Mouse (Mus musculus): Measurements from ENCODE around the gene Wfdc11. TPM values are rescaled to one million over a fixed set of nuclear protein-coding genes. Genes with fewer than 3 reads are reported as not detected.
"Not testable (repeated sequence)": the region's sequence is repeated elsewhere in the genome, so short reads cannot be mapped to it uniquely, and the experiment has no call there.

Gene Wfdc11
- total RNA-seq (2012; rRNA removed): not detected in 2 replicates

DNA sequence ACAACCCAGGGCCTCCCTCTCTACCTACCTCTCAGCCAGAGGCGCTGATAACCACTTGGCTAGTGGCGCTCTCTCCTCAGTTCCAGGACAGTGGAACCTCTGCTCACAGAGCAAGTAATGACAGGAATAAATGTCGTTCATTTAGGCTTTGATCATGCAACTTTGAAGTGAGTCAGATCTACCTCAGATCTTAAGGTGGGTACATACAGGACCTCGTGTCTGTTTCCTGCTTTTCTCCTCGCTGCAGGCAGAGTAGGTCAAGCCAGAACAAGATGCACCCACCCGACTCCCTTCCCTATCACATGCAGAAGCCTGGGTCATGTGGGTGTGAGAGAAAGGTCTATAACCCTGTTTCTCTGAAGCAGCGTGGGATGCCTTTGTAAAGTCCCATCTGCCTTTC, at the start of gene Wfdc11:
Gene Wfdc11, minus strand, starts transcription at position 101 of the 400 bp plus-strand sequence.
- in situ Hi-C loops (cut with MboI; ENCODE audit: low sequenced_read_pairs in 2 of 2, unreplicated experiment in 2 of 2): no loop called here
- no peak within 1 kb of the TSS for H3K4me3 ChIP-seq (ENCODE audit: insufficient read depth in 1 of 2, low read depth in 1 of 2, low read length in 2 of 2, poor library complexity in 1 of 2, severe bottlenecking in 1 of 2)
- DNase-seq (ENCODE audit: low read depth, low spot score): no peak
- no peak for TF ChIP-seq MAFK (IDR thresholded peaks at IDR 0.05; ENCODE audit: insufficient read depth, low read depth, low read length)
- TF ChIP-seq ZC3H11A (IDR thresholded peaks at IDR 0.05; ENCODE audit: borderline replicate concordance, low read depth, low read length): no peak
- TF ChIP-seq CHD2 (IDR thresholded peaks at IDR 0.05; ENCODE audit: low read depth, low read length): no peak
- no peaks in the 10 kb centered on the region for H3K9me3 ChIP-seq (ENCODE audit: control insufficient read depth, insufficient read depth, low read depth, low read length)
- H3K9ac ChIP-seq (ENCODE audit: insufficient read depth, low read depth, low read length, poor library complexity, severe bottlenecking): no peak within 1 kb of the TSS
- no peaks in the 10 kb centered on the region for H3K4me1 ChIP-seq (ENCODE audit: control insufficient read depth in 2 of 2, insufficient read depth in 2 of 2, low read length in 2 of 2, poor library complexity in 1 of 2)
- no peak within 1 kb of the TSS for H3K27ac ChIP-seq (ENCODE audit: insufficient read depth, low read depth, low read length, poor library complexity, severe bottlenecking)
- no peaks in the 10 kb centered on the region for H3K36me3 ChIP-seq (ENCODE audit: control insufficient read depth, insufficient read depth, low read length, poor library complexity, severe bottlenecking)

- in situ Hi-C loops (cut with MboI; ENCODE audit: low sequenced_read_pairs in 2 of 2, unreplicated experiment in 2 of 2): loop anchor here in 1 of 2 experiments (10.0 kb wide), 1 partner anchor 128 kb away; the partner anchor contains the start of gene Eppin
- no peaks in the 10 kb centered on the region for H3K4me1 ChIP-seq (ENCODE audit: control insufficient read depth in 2 of 2, insufficient read depth in 2 of 2, low read length in 2 of 2, poor library complexity in 1 of 2)
Measured at GRCm38 (mm10) chr2:164723276-164723675, 49.4 kb upstream of the Wfdc11 start.

GRCm38 (mm10) chr2:164716194-164716786, 42.4 kb upstream of the Wfdc11 start:
- H3K9me3 ChIP-seq (ENCODE audit: control insufficient read depth, insufficient read depth, low read depth, low read length); H3K4me1 ChIP-seq (ENCODE audit: control insufficient read depth in 2 of 2, insufficient read depth in 2 of 2, low read length in 2 of 2, poor library complexity in 1 of 2); H3K4me3 ChIP-seq (ENCODE audit: insufficient read depth in 1 of 2, low read depth in 1 of 2, low read length in 2 of 2, poor library complexity in 1 of 2, severe bottlenecking in 1 of 2); DNase-seq (ENCODE audit: low read depth, low spot score); in situ Hi-C loops (cut with MboI; ENCODE audit: low sequenced_read_pairs in 2 of 2, unreplicated experiment in 2 of 2); H3K36me3 ChIP-seq (ENCODE audit: control insufficient read depth, insufficient read depth, low read length, poor library complexity, severe bottlenecking); H3K27ac ChIP-seq (ENCODE audit: insufficient read depth, low read depth, low read length, poor library complexity, severe bottlenecking); H3K9ac ChIP-seq (ENCODE audit: insufficient read depth, low read depth, low read length, poor library complexity, severe bottlenecking): not testable (repeated sequence)

More at GRCm38 (mm10) chr2:164723276-164723675, 49.4 kb upstream of the Wfdc11 start:
- Histone ChIP-seq H3K27ac (ENCODE audit: insufficient read depth, low read depth, low read length, poor library complexity, severe bottlenecking) (no peak overlapping the region), H3K4me3 (ENCODE audit: insufficient read depth in 1 of 2, low read depth in 1 of 2, low read length in 2 of 2, poor library complexity in 1 of 2, severe bottlenecking in 1 of 2) (no peak overlapping the region), H3K9ac (ENCODE audit: insufficient read depth, low read depth, low read length, poor library complexity, severe bottlenecking) (no peak overlapping the region), H3K9me3 (ENCODE audit: control insufficient read depth, insufficient read depth, low read depth, low read length) (no peaks in the 10 kb centered on the region), H3K36me3 (ENCODE audit: control insufficient read depth, insufficient read depth, low read length, poor library complexity, severe bottlenecking) (no peaks in the 10 kb centered on the region)
- TF ChIP-seq MAFK (IDR thresholded peaks at IDR 0.05; ENCODE audit: insufficient read depth, low read depth, low read length) (no peak), HCFC1 (IDR thresholded peaks at IDR 0.05; ENCODE audit: borderline replicate concordance, insufficient read depth, low read length) (no peak), ZNF384 (IDR thresholded peaks at IDR 0.05; ENCODE audit: low read depth, low read length) (no peak), ZC3H11A (IDR thresholded peaks at IDR 0.05; ENCODE audit: borderline replicate concordance, low read depth, low read length) (no peak), CHD2 (IDR thresholded peaks at IDR 0.05; ENCODE audit: low read depth, low read length) (no peak)
- no peak for DNase-seq (ENCODE audit: low read depth, low spot score)

DNA sequence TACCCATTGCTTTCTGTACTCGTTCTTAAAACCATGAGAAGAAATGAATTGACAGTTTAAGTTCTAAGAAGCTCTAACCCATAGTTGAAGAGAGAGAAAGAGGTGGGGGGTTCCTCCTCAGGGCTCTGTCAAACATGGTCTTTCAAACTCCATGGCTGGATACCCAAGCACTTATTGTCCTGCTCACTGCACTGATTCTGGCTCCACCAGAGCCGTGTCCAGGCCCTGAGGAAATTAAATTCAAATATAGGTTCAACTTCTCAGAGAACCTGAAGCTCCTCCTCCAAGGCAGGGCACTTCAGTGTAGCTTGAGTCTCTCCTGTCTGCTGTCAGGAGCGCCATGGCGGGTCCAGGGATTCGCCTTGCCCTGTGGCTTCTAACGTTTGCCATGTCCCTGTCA, 41.1 kb upstream of the Wfdc11 start, which contains the start of gene Spint5:
Gene Spint5, plus strand, starts transcription at position 301 of the 400 bp plus-strand sequence.
- Histone ChIP-seq H3K27ac (ENCODE audit: insufficient read depth, low read depth, low read length, poor library complexity, severe bottlenecking) (no peak within 1 kb of the TSS), H3K9me3 (ENCODE audit: control insufficient read depth, insufficient read depth, low read depth, low read length) (no peaks in the 10 kb centered on the region), H3K4me3 (ENCODE audit: insufficient read depth in 1 of 2, low read depth in 1 of 2, low read length in 2 of 2, poor library complexity in 1 of 2, severe bottlenecking in 1 of 2) (no peak within 1 kb of the TSS), H3K9ac (ENCODE audit: insufficient read depth, low read depth, low read length, poor library complexity, severe bottlenecking) (no peak within 1 kb of the TSS), H3K36me3 (ENCODE audit: control insufficient read depth, insufficient read depth, low read length, poor library complexity, severe bottlenecking) (no peaks in the 10 kb centered on the region), H3K4me1 (ENCODE audit: control insufficient read depth in 2 of 2, insufficient read depth in 2 of 2, low read length in 2 of 2, poor library complexity in 1 of 2) (no peaks in the 10 kb centered on the region)
- in situ Hi-C loops (cut with MboI; ENCODE audit: low sequenced_read_pairs in 2 of 2, unreplicated experiment in 2 of 2): no loop called here
- TF ChIP-seq ZNF384 (IDR thresholded peaks at IDR 0.05; ENCODE audit: low read depth, low read length) (no peak), ZC3H11A (IDR thresholded peaks at IDR 0.05; ENCODE audit: borderline replicate concordance, low read depth, low read length) (no peak), MAFK (IDR thresholded peaks at IDR 0.05; ENCODE audit: insufficient read depth, low read depth, low read length) (no peak), CHD2 (IDR thresholded peaks at IDR 0.05; ENCODE audit: low read depth, low read length) (no peak), HCFC1 (IDR thresholded peaks at IDR 0.05; ENCODE audit: borderline replicate concordance, insufficient read depth, low read length) (no peak)
- no peak for DNase-seq (ENCODE audit: low read depth, low spot score)

- no peaks in the 10 kb centered on the region for H3K4me1 ChIP-seq (ENCODE audit: control insufficient read depth in 2 of 2, insufficient read depth in 2 of 2, low read length in 2 of 2, poor library complexity in 1 of 2)
- no peak for TF ChIP-seq HCFC1 (IDR thresholded peaks at IDR 0.05; ENCODE audit: borderline replicate concordance, insufficient read depth, low read length)
- no peak for TF ChIP-seq MAFK (IDR thresholded peaks at IDR 0.05; ENCODE audit: insufficient read depth, low read depth, low read length)
- no peak for TF ChIP-seq ZC3H11A (IDR thresholded peaks at IDR 0.05; ENCODE audit: borderline replicate concordance, low read depth, low read length)
- no peak for TF ChIP-seq CHD2 (IDR thresholded peaks at IDR 0.05; ENCODE audit: low read depth, low read length)
- no peak for TF ChIP-seq ZNF384 (IDR thresholded peaks at IDR 0.05; ENCODE audit: low read depth, low read length)
Measured at GRCm38 (mm10) chr2:164705991-164706390, 32.1 kb upstream of the Wfdc11 start.

More at GRCm38 (mm10) chr2:164705991-164706390, 32.1 kb upstream of the Wfdc11 start:
- DNase-seq (ENCODE audit: low read depth, low spot score): no peak
- Histone ChIP-seq H3K4me3 (ENCODE audit: insufficient read depth in 1 of 2, low read depth in 1 of 2, low read length in 2 of 2, poor library complexity in 1 of 2, severe bottlenecking in 1 of 2) (no peak overlapping the region), H3K9ac (ENCODE audit: insufficient read depth, low read depth, low read length, poor library complexity, severe bottlenecking) (no peak overlapping the region), H3K9me3 (ENCODE audit: control insufficient read depth, insufficient read depth, low read depth, low read length) (no peaks in the 10 kb centered on the region), H3K36me3 (ENCODE audit: control insufficient read depth, insufficient read depth, low read length, poor library complexity, severe bottlenecking) (no peaks in the 10 kb centered on the region), H3K27ac (ENCODE audit: insufficient read depth, low read depth, low read length, poor library complexity, severe bottlenecking) (no peak overlapping the region)
- in situ Hi-C loops (cut with MboI; ENCODE audit: low sequenced_read_pairs in 2 of 2, unreplicated experiment in 2 of 2): no loop called here

Measured in ES-E14 (cell line).